Mouse (Mus musculus) olfactory bulb, adult 2 months (tissue): ENCODE results near the gene Rassf4.

Experiments
- CTCF ChIP-seq: fragments of 200-500 bp; IDR thresholded peaks from 2 replicates; pipeline ENCODE4 v1.5.1; 2012; ENCODE audit warnings: low read depth, mild to moderate bottlenecking, low read length, moderate library complexity; ENCODE audit not compliant: insufficient read depth
- POLR2A ChIP-seq: fragments of 200-500 bp; IDR thresholded peaks from 2 replicates; pipeline ENCODE4 v1.6.1; 2012; ENCODE audit warnings: mild to moderate bottlenecking, low read depth, low read length, moderate library complexity; ENCODE audit not compliant: insufficient read depth

- TF ChIP-seq POLR2A = no peak
- TF ChIP-seq CTCF = no peak
Measured at GRCm38 (mm10) chr6:116663364-116663763, 10.4 kb downstream of the Rassf4 start.
